Mouse (Mus musculus) Patski (cell line): Measurements from ENCODE around the gene Spa17. TPM values are rescaled to one million over a fixed set of nuclear protein-coding genes. Genes with fewer than 3 reads are reported as not detected.

ENCODE experiments used
- ATAC-seq: fragments of 100-300 bp; one replicate; pipeline ENCODE4 v1.8.0; 2021
- CTCF ChIA-PET: fragments of 350-600 bp; sonication (Branson Sonifier 250); formaldehyde crosslinking; loops from one replicate; lab custom pipeline; 2022; ENCODE audit warnings: inconsistent platforms; lab: Charles Lee
- POLR2A ChIA-PET: fragments of 350-600 bp; sonication (Branson Sonifier 250); formaldehyde crosslinking; loops from one replicate; lab custom pipeline; 2022; ENCODE audit warnings: antibody characterized with exemption, inconsistent platforms; lab: Charles Lee
- DNase-seq: peaks from one replicate; pipeline ENCODE4 v3.0.0-alpha.2; 2011; ENCODE audit warnings: low read depth, low spot score
- H3K27me3 ChIP-seq: fragments of 371-371 bp; one replicate; pipeline ENCODE4 v1.5.1; 2021
- CTCF ChIP-seq: fragments of 100-300 bp; IDR thresholded peaks from one replicate; pipeline ENCODE4 v1.5.1; 2021
- in situ Hi-C: fragments of 300-500 bp; cut with MboI; formaldehyde crosslinking; loops from 3 replicates; pipeline ENCODE4 v1.11.1; 2018; ENCODE audit warnings: low pct_unique_long_range_greater_than_20kb, mixed read lengths
- polyA plus RNA-seq: library from polyadenylated mRNA; unstranded; gene quantifications from one replicate; pipeline ENCODE4 v1.2.3, GENCODE M21; 2021

The Spa17 gene
- polyA plus RNA-seq, 1 experiment from 2014 or later, result 11.6 TPM

DNA sequence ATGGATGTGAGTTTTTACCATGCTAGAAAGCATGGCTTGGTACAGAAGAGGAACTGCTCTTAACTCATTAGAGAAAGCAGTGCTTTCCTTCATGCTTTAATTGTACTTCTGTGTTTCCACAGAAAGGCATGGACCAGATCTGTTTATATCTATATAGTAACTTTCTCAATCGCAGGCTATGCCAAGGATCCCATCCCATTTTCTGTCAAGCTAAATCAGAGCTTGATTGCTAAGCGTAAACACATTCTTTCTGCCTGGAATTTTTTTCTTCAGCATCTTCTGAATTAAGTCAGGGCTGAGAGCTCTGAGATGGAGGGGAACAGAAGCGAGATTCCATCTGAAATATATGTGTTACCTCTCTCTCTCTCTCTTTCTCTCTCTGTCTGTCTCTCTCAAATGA is 10.5 kb upstream of the Spa17 start:
- DNase-seq, result no peak
- in situ Hi-C loops, result no loop called here
- TF ChIP-seq CTCF, result no peak
- H3K27me3 ChIP-seq, result no peaks in the 10 kb centered on the region
- ChIA-PET CTCF (interaction anchor here (1.2 kb wide), 1 partner anchor 12 kb away, joined by 3 read pairs; no protein-coding TSS in a partner anchor), POLR2A (no interaction called here)
- no peak for ATAC-seq

- in situ Hi-C loops, result no loop called here
- ChIA-PET POLR2A (no interaction called here), CTCF (interaction anchor here (5.5 kb wide), 1 partner anchor 190 kb away, joined by 24 read pairs; no protein-coding TSS in a partner anchor)
- TF ChIP-seq CTCF, result no peak
- ATAC-seq (no peak), DNase-seq (no peak)
- H3K27me3 ChIP-seq, result no peaks in the 10 kb centered on the region
Observed at GRCm38 (mm10) chr9:37621290-37621689, 7.8 kb upstream of the Spa17 start.

GRCm38 (mm10) chr9:37616770-37617169 is 3.2 kb upstream of the Spa17 start:
- POLR2A ChIA-PET, result interaction anchor here (1.2 kb wide), 1 partner anchor 178 kb away, joined by 3 read pairs; no protein-coding TSS in a partner anchor

DNA sequence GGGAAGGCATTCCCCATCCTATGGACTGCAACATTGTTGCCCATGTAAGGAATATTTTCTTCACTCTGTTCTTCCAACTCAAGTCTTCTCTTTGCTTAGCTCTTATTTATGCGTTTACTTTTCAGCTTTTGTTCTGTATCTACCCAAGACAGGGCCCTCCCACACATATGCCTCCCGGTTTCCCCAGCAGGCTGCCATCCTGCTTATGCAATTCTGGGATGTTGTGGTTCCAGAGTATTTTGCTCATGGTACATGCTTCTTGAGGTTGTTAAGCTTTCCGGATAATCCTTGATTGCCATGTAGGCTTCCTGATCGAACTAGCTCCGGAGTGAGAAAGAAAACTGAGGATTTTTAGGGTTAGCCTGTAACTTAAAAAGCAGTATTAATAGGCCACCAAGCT is 1.7 kb upstream of the Spa17 start:
- in situ Hi-C loops, result loop anchor here (5.0 to 10.0 kb wide), 3 partner anchors 73 to 183 kb away; partner anchors contain the start of gene Robo3
- POLR2A ChIA-PET, result interaction anchor here (0.9 to 1.3 kb wide), 3 partner anchors 73 to 177 kb away, joined by 3 read pairs; no protein-coding TSS in a partner anchor
- no peak for ATAC-seq
- TF ChIP-seq CTCF, result no peak
- CTCF ChIA-PET, result interaction anchor here (1.2 to 3.8 kb wide), 10 partner anchors 15 to 184 kb away, joined by 3 to 39 read pairs (median 6); partner anchors contain the start of gene Robo3
- DNase-seq, result no peak
- H3K27me3 ChIP-seq, result no peaks in the 10 kb centered on the region

More at GRCm38 (mm10) chr9:37616770-37617169, 3.2 kb upstream of the Spa17 start:
- no peak for DNase-seq
- in situ Hi-C loops, result loop anchor here (5.0 to 10.0 kb wide), 3 partner anchors 74 to 184 kb away; partner anchors contain the start of gene Robo3
- no peaks in the 10 kb centered on the region for H3K27me3 ChIP-seq
- peak; percentile 73 for TF ChIP-seq CTCF
- no peak for ATAC-seq
- CTCF ChIA-PET, result interaction anchor here (3.8 kb wide), 1 partner anchor 154 kb away, joined by 27 read pairs; no protein-coding TSS in a partner anchor

GRCm38 (mm10) chr9:37614316-37614715 is 794 bp upstream of the Spa17 start:
- POLR2A ChIA-PET, result interaction anchor here (0.9 to 1.3 kb wide), 2 partner anchors 72 to 146 kb away, joined by 3 read pairs; no protein-coding TSS in a partner anchor
- TF ChIP-seq CTCF, result no peak
- H3K27me3 ChIP-seq, result no peaks in the 10 kb centered on the region
- DNase-seq, result no peak
- no peak for ATAC-seq
- in situ Hi-C loops, result loop anchor here (10.0 kb wide), 1 partner anchor 150 kb away; no protein-coding TSS in a partner anchor
- CTCF ChIA-PET, result interaction anchor here (0.7 to 3.8 kb wide), 10 partner anchors 16 to 207 kb away, joined by 3 to 39 read pairs (median 6); partner anchors contain the start of gene Robo3

DNA sequence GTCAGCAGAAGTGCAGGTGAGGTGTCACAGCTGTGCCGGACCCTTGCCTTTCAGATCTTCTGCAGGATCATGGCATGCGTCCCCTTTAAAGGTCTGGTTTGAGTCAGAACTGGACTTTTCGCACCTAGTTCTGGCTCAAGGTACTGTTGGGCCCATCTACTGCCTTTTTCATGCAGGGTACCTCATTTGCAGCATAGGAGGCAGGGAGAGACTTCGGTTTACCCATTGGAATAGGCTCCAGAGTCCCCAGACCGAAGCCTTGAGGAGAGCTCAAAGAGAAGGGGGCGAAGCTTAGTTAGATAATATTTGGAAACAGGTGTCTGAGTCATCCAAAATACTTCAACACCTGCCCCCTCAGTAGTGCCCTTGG is 374 bp upstream of the Spa17 start:
- in situ Hi-C loops, result loop anchor here (10.0 kb wide), 1 partner anchor 149 kb away; no protein-coding TSS in a partner anchor
- DNase-seq, result no peak
- no peak for TF ChIP-seq CTCF
- POLR2A ChIA-PET, result interaction anchor here (1.3 kb wide), 1 partner anchor 146 kb away, joined by 3 read pairs; no protein-coding TSS in a partner anchor
- H3K27me3 ChIP-seq, result no peaks in the 10 kb centered on the region
- CTCF ChIA-PET, result interaction anchor here (0.7 to 3.8 kb wide), 6 partner anchors 22 to 207 kb away, joined by 3 to 39 read pairs (median 9); partner anchors contain the start of gene Robo3
- peak; percentile 61 for ATAC-seq

DNA sequence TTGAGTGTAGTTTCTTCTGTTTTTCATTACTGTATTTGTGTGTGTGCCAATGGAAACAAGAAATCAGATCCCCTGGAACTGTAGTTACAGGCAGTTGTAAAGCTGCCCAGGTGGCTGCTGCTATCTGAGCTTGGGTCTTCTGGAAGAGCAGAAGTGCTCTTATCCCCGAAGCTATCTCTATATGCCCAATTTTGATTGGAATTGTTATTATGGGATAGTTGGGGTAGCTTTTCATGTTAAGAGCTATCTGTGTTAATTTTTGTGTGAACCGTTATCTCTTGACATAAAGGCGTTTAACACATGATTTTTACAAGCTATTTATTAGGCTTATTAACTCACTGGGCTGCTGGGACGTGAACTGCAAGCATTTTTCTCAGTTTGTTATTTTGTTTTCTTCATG is 4.0 kb downstream of the Spa17 start:
- in situ Hi-C loops, result no loop called here
- no peak for DNase-seq
- H3K27me3 ChIP-seq, result no peaks in the 10 kb centered on the region
- ATAC-seq, result no peak
- POLR2A ChIA-PET, result interaction anchor here (0.8 kb wide), 1 partner anchor 144 kb away, joined by 3 read pairs; no protein-coding TSS in a partner anchor
- CTCF ChIA-PET, result interaction anchor here (0.8 to 1.7 kb wide), 3 partner anchors 9 to 178 kb away, joined by 3 to 5 read pairs (median 3); no protein-coding TSS in a partner anchor
- no peak for TF ChIP-seq CTCF

GRCm38 (mm10) chr9:37605089-37605488 is 8.4 kb downstream of the Spa17 start:
- no peak for ATAC-seq
- CTCF ChIA-PET, result no interaction called here
- in situ Hi-C loops, result no loop called here
- POLR2A ChIA-PET, result interaction anchor here (1.5 kb wide), 1 partner anchor 17 kb away, joined by 4 read pairs; no protein-coding TSS in a partner anchor
- H3K27me3 ChIP-seq, result no peaks in the 10 kb centered on the region
- no peak for DNase-seq
- TF ChIP-seq CTCF, result no peak

- ATAC-seq (no peak), DNase-seq (no peak)
- POLR2A ChIA-PET, result no interaction called here
- in situ Hi-C loops, result no loop called here
- no peaks in the 10 kb centered on the region for H3K27me3 ChIP-seq
- TF ChIP-seq CTCF, result no peak
- CTCF ChIA-PET, result interaction anchor here (0.7 to 1.6 kb wide), 2 partner anchors 9 to 137 kb away, joined by 3 to 4 read pairs; no protein-coding TSS in a partner anchor
Observed at GRCm38 (mm10) chr9:37600538-37601205, 12.8 kb downstream of the Spa17 start.

GRCm38 (mm10) chr9:37598637-37599036 is 14.9 kb downstream of the Spa17 start:
- in situ Hi-C loops, result no loop called here
- ATAC-seq, result no peak

More at GRCm38 (mm10) chr9:37598637-37599036, 14.9 kb downstream of the Spa17 start:
- ChIA-PET POLR2A (no interaction called here), CTCF (no interaction called here)
- DNase-seq, result no peak
- no peak for TF ChIP-seq CTCF
- H3K27me3 ChIP-seq, result no peaks in the 10 kb centered on the region
